Mouse (Mus musculus) liver, postnatal 0 days (tissue): ENCODE results near the gene Zc2hc1c. TPM values are rescaled to one million over a fixed set of nuclear protein-coding genes. Genes with fewer than 3 reads are reported as not detected.

Experiments
- ATAC-seq: fragments of 200-750 bp; cut with Nextera tagmentation; 2 replicates; pipeline ENCODE4 v1.8.0; 2017; ENCODE audit warnings: mild to moderate bottlenecking, moderate library complexity
- DNase-seq: peaks from one replicate; pipeline ENCODE4 v3.0.0-alpha.2; 2016
- H3K27ac ChIP-seq: fragments of 300-500 bp; sonication (generic); 2 replicates; pipeline ENCODE4 v1.5.1; 2014; ENCODE audit warnings: antibody characterized with exemption, moderate library complexity, mild to moderate bottlenecking, low read depth
- H3K27me3 ChIP-seq: fragments of 300-500 bp; sonication (generic); 2 replicates; pipeline ENCODE4 v1.6.1; 2014; ENCODE audit warnings: low read length, control low read depth, mixed read lengths; ENCODE audit not compliant: insufficient read depth
- H3K36me3 ChIP-seq: fragments of 300-500 bp; sonication (generic); replicated peaks from 2 replicates; pipeline ENCODE4 v1.6.1; 2014; ENCODE audit warnings: mild to moderate bottlenecking, control low read depth, low read length, moderate library complexity, mixed read lengths; ENCODE audit not compliant: insufficient read depth
- H3K4me1 ChIP-seq: fragments of 300-500 bp; sonication (generic); 2 replicates; pipeline ENCODE4 v1.6.1; 2014; ENCODE audit warnings: antibody characterized with exemption, mild to moderate bottlenecking, control low read depth; ENCODE audit not compliant: insufficient read depth
- H3K4me2 ChIP-seq: fragments of 300-500 bp; sonication (generic); 2 replicates; pipeline ENCODE4 v1.6.1; 2014; ENCODE audit warnings: low read depth, mild to moderate bottlenecking, low read length, moderate library complexity, mixed read lengths
- H3K4me3 ChIP-seq: fragments of 300-500 bp; sonication (generic); 2 replicates; pipeline ENCODE4 v1.5.1; 2014; ENCODE audit warnings: low read depth, low read length
- H3K9ac ChIP-seq: fragments of 300-500 bp; sonication (generic); replicated peaks from 2 replicates; pipeline ENCODE4 v1.6.1; 2014; ENCODE audit warnings: mild to moderate bottlenecking, moderate library complexity
- H3K9me3 ChIP-seq: fragments of 300-500 bp; sonication (generic); 2 replicates; pipeline ENCODE4 v1.6.1; 2016; ENCODE audit warnings: mild to moderate bottlenecking, control low read depth, low read length, mixed read lengths
- CTCF ChIP-seq: sonication (generic); IDR thresholded peaks from 2 replicates; pipeline ENCODE4 v1.5.1; 2016; ENCODE audit warnings: antibody characterized with exemption, low read depth
- EP300 ChIP-seq: IDR thresholded peaks from 2 replicates; pipeline ENCODE4 v1.6.1; 2016; ENCODE audit warnings: antibody characterized with exemption, low read depth, mild to moderate bottlenecking
- WGBS: fragments of 180-500 bp; shearing (Covaris S2); extraction: QIAGEN DNeasy Blood & Tissue Kit; methylation state at CpG from one replicate; pipeline ENCODE4 v1.1.7; 2014; ENCODE audit not compliant: insufficient replicate concordance; 5-methylcytosine and 5-hydroxymethylcytosine counted together
- polyA plus RNA-seq: library from polyadenylated mRNA; unstranded; fragments of >200 nt; fragmentation: Nextera tagmentation; extraction: Ambion mirVana; gene quantifications from 2 replicates; pipeline ENCODE4 v1.2.1, GENCODE M21; 2015

The Zc2hc1c gene
- polyA plus RNA-seq, 1 experiment from 2014 or later = 0.22 TPM

GRCm38 (mm10) chr12:85289157-85290000, 988 bp downstream of the Zc2hc1c start:
- H3K9me3 ChIP-seq = no peaks in the 10 kb centered on the region
- 61% methylated on average over 24 of the region's 24 CpGs for WGBS
- ATAC-seq (no peak), DNase-seq (no peak)
- peak overlapping the region; percentile 83; the same call in 1 of the 2 replicates for H3K4me2 ChIP-seq
- TF ChIP-seq CTCF (no peak), EP300 (no peak)
- H3K36me3 ChIP-seq = no peaks in the 10 kb centered on the region
- no peak overlapping the region for H3K27ac ChIP-seq
- no peak overlapping the region for H3K9ac ChIP-seq
- peaks cover 19% of the 10 kb centered on the region for H3K27me3 ChIP-seq
- no peak overlapping the region for H3K4me3 ChIP-seq
- peaks cover 7% of the 10 kb centered on the region; the same call in 1 of the 2 replicates for H3K4me1 ChIP-seq

GRCm38 (mm10) chr12:85290633-85291032, 2.2 kb downstream of the Zc2hc1c start:
- H3K4me1 ChIP-seq = peaks cover 7% of the 10 kb centered on the region; the same call in 1 of the 2 replicates
- H3K4me3 ChIP-seq = no peak overlapping the region
- H3K9me3 ChIP-seq = no peaks in the 10 kb centered on the region
- no peak for ATAC-seq
- TF ChIP-seq EP300 = no peak
- TF ChIP-seq CTCF = no peak
- no peak overlapping the region for H3K27ac ChIP-seq
- WGBS = 75% methylated on average over 10 of the region's 10 CpGs
- no peak overlapping the region for H3K9ac ChIP-seq
- H3K27me3 ChIP-seq = peaks cover 19% of the 10 kb centered on the region
- H3K36me3 ChIP-seq = no peaks in the 10 kb centered on the region
- H3K4me2 ChIP-seq = no peak overlapping the region
- no peak for DNase-seq

- DNase-seq = no peak
- ATAC-seq = no peak
- Histone ChIP-seq H3K27me3 (peaks cover 19% of the 10 kb centered on the region), H3K27ac (no peak overlapping the region), H3K9me3 (no peaks in the 10 kb centered on the region), H3K9ac (no peak overlapping the region), H3K4me3 (no peak overlapping the region), H3K4me2 (no peak overlapping the region), H3K4me1 (peaks cover 7% of the 10 kb centered on the region; the same call in 1 of the 2 replicates), H3K36me3 (no peaks in the 10 kb centered on the region)
- TF ChIP-seq CTCF (no peak), EP300 (no peak)
Observed at GRCm38 (mm10) chr12:85291541-85291940, 3.1 kb downstream of the Zc2hc1c start.

GRCm38 (mm10) chr12:85292288-85292687, 3.9 kb downstream of the Zc2hc1c start:
- Histone ChIP-seq H3K4me3 (no peak overlapping the region), H3K36me3 (no peaks in the 10 kb centered on the region), H3K9ac (no peak overlapping the region), H3K9me3 (no peaks in the 10 kb centered on the region), H3K27me3 (peaks cover 19% of the 10 kb centered on the region), H3K4me1 (peaks cover 7% of the 10 kb centered on the region; the same call in 1 of the 2 replicates), H3K27ac (no peak overlapping the region), H3K4me2 (no peak overlapping the region)
- TF ChIP-seq EP300 (no peak), CTCF (no peak)
- 64% methylated on average over 6 of the region's 6 CpGs for WGBS
- no peak for DNase-seq
- ATAC-seq = no peak

- H3K27ac ChIP-seq = no peak overlapping the region
- no peak overlapping the region for H3K4me3 ChIP-seq
- no peaks in the 10 kb centered on the region for H3K36me3 ChIP-seq
- TF ChIP-seq CTCF (peak; percentile 33), EP300 (no peak)
- ATAC-seq = no peak
- H3K9ac ChIP-seq = no peak overlapping the region
- H3K4me2 ChIP-seq = no peak overlapping the region
- H3K27me3 ChIP-seq = peaks cover 19% of the 10 kb centered on the region
- DNase-seq = no peak
- peaks cover 6% of the 10 kb centered on the region; the same call in 1 of the 2 replicates for H3K4me1 ChIP-seq
- no peaks in the 10 kb centered on the region for H3K9me3 ChIP-seq
Observed at GRCm38 (mm10) chr12:85292906-85293305, 4.5 kb downstream of the Zc2hc1c start.

- 83% methylated on average over 2 of the region's 2 CpGs for WGBS
- no peaks in the 10 kb centered on the region for H3K4me1 ChIP-seq
Observed at GRCm38 (mm10) chr12:85295506-85295905, 7.1 kb downstream of the Zc2hc1c start.

More at GRCm38 (mm10) chr12:85295506-85295905, 7.1 kb downstream of the Zc2hc1c start:
- no peaks in the 10 kb centered on the region for H3K27me3 ChIP-seq
- no peak overlapping the region for H3K9ac ChIP-seq
- no peak overlapping the region for H3K4me2 ChIP-seq
- no peaks in the 10 kb centered on the region for H3K9me3 ChIP-seq
- TF ChIP-seq CTCF = no peak
- TF ChIP-seq EP300 = no peak
- no peak overlapping the region for H3K27ac ChIP-seq
- no peak for ATAC-seq
- no peak overlapping the region for H3K4me3 ChIP-seq
- DNase-seq = no peak
- H3K36me3 ChIP-seq = peaks cover 5% of the 10 kb centered on the region
